Mouse (Mus musculus) embryonic facial prominence, embryonic 14.5 days (tissue): ENCODE measurements around the gene Efr3b. TPM values are rescaled to one million over a fixed set of nuclear protein-coding genes. Genes with fewer than 3 reads are reported as not detected.
"Not testable (repeated sequence)": the region's sequence is repeated elsewhere in the genome, so short reads cannot be mapped to it uniquely, and the experiment has no call there.

Source experiments
- ATAC-seq: fragments of 200-750 bp; cut with Nextera tagmentation; 2 replicates; pipeline ENCODE4 v1.8.0; 2017; ENCODE audit warnings: low read depth, moderate number of reproducible peaks, moderate TSS enrichment
- DNase-seq: peaks from one replicate; pipeline ENCODE4 v3.0.0-alpha.2; 2015; ENCODE audit warnings: low spot score
- H3K27ac ChIP-seq: fragments of 300-500 bp; sonication (generic); replicated peaks from 2 replicates; pipeline ENCODE4 v1.5.1; 2014; ENCODE audit warnings: low read depth, mild to moderate bottlenecking, low read length, moderate library complexity
- H3K27me3 ChIP-seq: fragments of 300-500 bp; sonication (generic); replicated peaks from 2 replicates; pipeline ENCODE4 v1.6.1; 2014; ENCODE audit warnings: low read length; ENCODE audit not compliant: control insufficient read depth, insufficient read depth
- H3K36me3 ChIP-seq: fragments of 300-500 bp; sonication (generic); 2 replicates; pipeline ENCODE4 v1.6.1; 2014; ENCODE audit warnings: low read length, mixed read lengths; ENCODE audit not compliant: control insufficient read depth, insufficient read depth
- H3K4me1 ChIP-seq: fragments of 300-500 bp; sonication (generic); 2 replicates; pipeline ENCODE4 v1.6.1; 2014; ENCODE audit warnings: antibody characterized with exemption, low read length; ENCODE audit not compliant: control insufficient read depth, insufficient read depth
- H3K4me2 ChIP-seq: fragments of 300-500 bp; sonication (generic); 2 replicates; pipeline ENCODE4 v1.6.1; 2014; ENCODE audit warnings: low read depth, mild to moderate bottlenecking, low read length, moderate library complexity, mixed read lengths
- H3K4me3 ChIP-seq: fragments of 300-500 bp; sonication (generic); 2 replicates; pipeline ENCODE4 v1.5.1; 2014; ENCODE audit warnings: low read depth, mild to moderate bottlenecking, low read length
- H3K9ac ChIP-seq: fragments of 300-500 bp; sonication (generic); 2 replicates; pipeline ENCODE4 v1.6.1; 2014; ENCODE audit warnings: low read depth, mild to moderate bottlenecking, low read length, moderate library complexity, mixed read lengths
- H3K9me3 ChIP-seq: fragments of 300-500 bp; sonication (generic); 2 replicates; pipeline ENCODE4 v1.6.1; 2016; ENCODE audit warnings: low read length; ENCODE audit not compliant: control insufficient read depth
- WGBS: fragments of 180-500 bp; shearing (Covaris S2); extraction: QIAGEN DNeasy Blood & Tissue Kit; methylation state at CpG from one replicate; pipeline ENCODE4 v1.1.7; 2014; 5-methylcytosine and 5-hydroxymethylcytosine counted together
- polyA plus RNA-seq: library from polyadenylated mRNA; unstranded; fragments of >200 nt; fragmentation: Nextera tagmentation; extraction: Ambion mirVana; gene quantifications from 2 replicates; pipeline ENCODE4 v1.2.1, GENCODE M21; 2014

Gene Efr3b
- polyA plus RNA-seq, 1 experiment from 2014 or later: 3.4 TPM

GRCm38 (mm10) chr12:3959791-3960543 lies 78.7 kb downstream of the Efr3b start:
- Histone ChIP-seq H3K4me3 (peak overlapping the region; percentile 63), H3K9me3 (no peaks in the 10 kb centered on the region), H3K27ac (peak overlapping the region; percentile 87), H3K4me2 (peak overlapping the region; percentile 91), H3K27me3 (peaks cover 4% of the 10 kb centered on the region), H3K9ac (peak overlapping the region; percentile 82), H3K4me1 (peaks cover 10% of the 10 kb centered on the region; the same call in 1 of the 2 replicates), H3K36me3 (no peaks in the 10 kb centered on the region)
- DNase-seq (peak; percentile 96), ATAC-seq (peak; percentile 98)
- WGBS: 3% methylated on average over 50 of the region's 53 CpGs

- Histone ChIP-seq H3K4me3 (no peak overlapping the region), H3K27me3 (peaks cover 16% of the 10 kb centered on the region), H3K27ac (no peak overlapping the region), H3K4me1 (peaks cover 10% of the 10 kb centered on the region; the same call in 1 of the 2 replicates), H3K9ac (no peak overlapping the region), H3K36me3 (no peaks in the 10 kb centered on the region), H3K9me3 (no peaks in the 10 kb centered on the region), H3K4me2 (no peak overlapping the region)
- WGBS: 16% methylated on average over 3 of the region's 3 CpGs
- DNase-seq (no peak), ATAC-seq (no peak)
These were observed 82.4 kb downstream of the Efr3b start for GRCm38 (mm10) chr12:3956351-3956750.

- peaks cover 16% of the 10 kb centered on the region for H3K27me3 ChIP-seq
- peaks cover 5% of the 10 kb centered on the region; the same call in 1 of the 2 replicates for H3K4me1 ChIP-seq
- WGBS: 30% methylated on average over 10 of the region's 10 CpGs
- no peak overlapping the region for H3K27ac ChIP-seq
- peak; percentile 63 for DNase-seq
- ATAC-seq: no peak
- H3K9ac ChIP-seq: no peak overlapping the region
- no peak overlapping the region for H3K4me2 ChIP-seq
- H3K36me3 ChIP-seq: no peaks in the 10 kb centered on the region
- no peak overlapping the region for H3K4me3 ChIP-seq
- H3K9me3 ChIP-seq: no peaks in the 10 kb centered on the region
These were observed 83.3 kb downstream of the Efr3b start for GRCm38 (mm10) chr12:3955371-3955770.

GRCm38 (mm10) chr12:3954651-3955050 lies 84.1 kb downstream of the Efr3b start, which contains the start of gene Pomc:
Gene Pomc, plus strand, starts transcription at chr12:3954951.
- no peak within 1 kb of the TSS for H3K4me3 ChIP-seq
- H3K9me3 ChIP-seq: no peaks in the 10 kb centered on the region
- no peaks in the 10 kb centered on the region for H3K36me3 ChIP-seq
- H3K27me3 ChIP-seq: peaks cover 16% of the 10 kb centered on the region
- H3K4me2 ChIP-seq: no peak within 1 kb of the TSS
- no peak within 1 kb of the TSS for H3K27ac ChIP-seq
- no peak for ATAC-seq
- 18% methylated on average over 22 of the region's 22 CpGs for WGBS
- no peak for DNase-seq
- H3K9ac ChIP-seq: no peak within 1 kb of the TSS
- H3K4me1 ChIP-seq: 0 out of 2 replicates have a peak, but pooled peaks cover 2% of the 10 kb centered on the region

- Histone ChIP-seq H3K9me3 (no peaks in the 10 kb centered on the region), H3K9ac (no peak overlapping the region), H3K4me1 (no peaks in the 10 kb centered on the region), H3K27me3 (no peaks in the 10 kb centered on the region), H3K27ac (no peak overlapping the region), H3K4me3 (no peak overlapping the region), H3K36me3 (no peaks in the 10 kb centered on the region), H3K4me2 (no peak overlapping the region)
- 78% methylated on average over 6 of the region's 6 CpGs for WGBS
- DNase-seq: no peak
- ATAC-seq: no peak
These were observed 91.2 kb downstream of the Efr3b start for GRCm38 (mm10) chr12:3947503-3947902.

- Histone ChIP-seq H3K4me2 (no peak overlapping the region), H3K27me3 (no peaks in the 10 kb centered on the region), H3K9me3 (no peaks in the 10 kb centered on the region), H3K9ac (no peak overlapping the region), H3K4me1 (no peaks in the 10 kb centered on the region), H3K36me3 (no peaks in the 10 kb centered on the region), H3K27ac (no peak overlapping the region), H3K4me3 (no peak overlapping the region)
- 54% methylated on average over 4 of the region's 4 CpGs for WGBS
- ATAC-seq (no peak), DNase-seq (no peak)
These were observed 94.2 kb downstream of the Efr3b start for GRCm38 (mm10) chr12:3944454-3945073.

- Histone ChIP-seq H3K4me1 (no peaks in the 10 kb centered on the region), H3K9me3 (no peaks in the 10 kb centered on the region), H3K9ac (no peak overlapping the region), H3K27me3 (no peaks in the 10 kb centered on the region), H3K27ac (no peak overlapping the region), H3K36me3 (no peaks in the 10 kb centered on the region), H3K4me2 (no peak overlapping the region), H3K4me3 (no peak overlapping the region)
- ATAC-seq (no peak), DNase-seq (no peak)
- WGBS: 24% methylated on average over 11 of the region's 11 CpGs
These were observed 96.7 kb downstream of the Efr3b start for GRCm38 (mm10) chr12:3942026-3942425.

GRCm38 (mm10) chr12:3930090-3930865 lies 108.4 kb downstream of the Efr3b start:
- H3K27ac ChIP-seq, H3K9ac ChIP-seq, H3K4me1 ChIP-seq, H3K36me3 ChIP-seq, H3K27me3 ChIP-seq, ATAC-seq, H3K4me2 ChIP-seq, H3K4me3 ChIP-seq, H3K9me3 ChIP-seq, DNase-seq: not testable (repeated sequence)
- WGBS: 93% methylated on average over 30 of the region's 47 CpGs
